Mouse (Mus musculus): Measurements from ENCODE around the gene Tmem170b.

- TF ChIP-seq CTCF (IDR thresholded peaks at IDR 0.05; ENCODE audit: low read depth) (no peak), EP300 (IDR thresholded peaks at IDR 0.05; ENCODE audit: low read depth) (no peak)
Measured at GRCm38 (mm10) chr13:41643798-41644197, 38.1 kb downstream of the Tmem170b start.
